Mouse (Mus musculus) hindbrain, embryonic 11.5 days (tissue): Measurements from ENCODE around the gene Acaa1a. TPM values are rescaled to one million over a fixed set of nuclear protein-coding genes. Genes with fewer than 3 reads are reported as not detected.
A peak's percentile ranks its signal among the peaks of the same experiment; 100 is the strongest.

Experiments
- ATAC-seq: fragments of 200-750 bp; cut with Nextera tagmentation; 2 replicates; pipeline ENCODE4 v1.8.0; 2017; ENCODE audit warnings: mild to moderate bottlenecking, moderate TSS enrichment, moderate library complexity; ENCODE audit not compliant: low FRiP score
- DNase-seq: peaks from one replicate; pipeline ENCODE4 v3.0.0-alpha.2; 2015; ENCODE audit warnings: low spot score
- H3K27ac ChIP-seq: fragments of 300-500 bp; sonication (generic); 2 replicates; pipeline ENCODE4 v1.5.1; 2014; ENCODE audit warnings: mild to moderate bottlenecking, low read depth, low read length
- H3K27me3 ChIP-seq: fragments of 300-500 bp; sonication (generic); 2 replicates; pipeline ENCODE4 v1.6.1; 2014; ENCODE audit warnings: mild to moderate bottlenecking, low read length, moderate library complexity, mixed read lengths; ENCODE audit not compliant: control insufficient read depth, insufficient read depth
- H3K36me3 ChIP-seq: fragments of 300-500 bp; sonication (generic); 2 replicates; pipeline ENCODE4 v1.6.1; 2014; ENCODE audit warnings: mild to moderate bottlenecking, low read length, moderate library complexity, mixed read lengths; ENCODE audit not compliant: control insufficient read depth, insufficient read depth
- H3K4me1 ChIP-seq: fragments of 300-500 bp; sonication (generic); replicated peaks from 2 replicates; pipeline ENCODE4 v1.6.1; 2014; ENCODE audit warnings: low read length, mixed read lengths; ENCODE audit not compliant: control insufficient read depth, insufficient read depth
- H3K4me2 ChIP-seq: fragments of 300-500 bp; sonication (generic); replicated peaks from 2 replicates; pipeline ENCODE4 v1.6.1; 2014; ENCODE audit warnings: mild to moderate bottlenecking, low read depth, low read length
- H3K4me3 ChIP-seq: fragments of 300-500 bp; sonication (generic); 2 replicates; pipeline ENCODE4 v1.5.1; 2014; ENCODE audit warnings: low read depth, low read length
- H3K9ac ChIP-seq: fragments of 300-500 bp; sonication (generic); 2 replicates; pipeline ENCODE4 v1.6.1; 2014; ENCODE audit warnings: low read depth, low read length
- H3K9me3 ChIP-seq: fragments of 300-500 bp; sonication (generic); 2 replicates; pipeline ENCODE4 v1.6.1; 2016; ENCODE audit warnings: low read length; ENCODE audit not compliant: control insufficient read depth
- whole genome bisulfite sequencing: fragments of 180-500 bp; shearing (Covaris S2); extraction: QIAGEN DNeasy Blood & Tissue Kit; methylation state at CpG from one replicate; pipeline ENCODE4 v1.1.7; 2014; 5-methylcytosine and 5-hydroxymethylcytosine counted together
- polyA plus RNA-seq: library from polyadenylated mRNA; unstranded; fragments of >200 nt; fragmentation: Nextera tagmentation; extraction: Ambion mirVana; gene quantifications from 2 replicates; pipeline ENCODE4 v1.2.1, GENCODE M21; 2014

Gene Acaa1a
- polyA plus RNA-seq, 1 experiment from 2014 or later, result 55.2 TPM

GRCm38 (mm10) chr9:119346376-119346775, 6.9 kb downstream of the Acaa1a start:
- ATAC-seq (no peak), DNase-seq (no peak)
- Histone ChIP-seq H3K27me3 (no peaks in the 10 kb centered on the region), H3K9ac (no peak overlapping the region), H3K27ac (no peak overlapping the region), H3K4me1 (peaks cover 4% of the 10 kb centered on the region; the same call in 1 of the 2 replicates), H3K4me3 (no peak overlapping the region), H3K4me2 (no peak overlapping the region), H3K9me3 (no peaks in the 10 kb centered on the region), H3K36me3 (peaks cover 2% of the 10 kb centered on the region; the same call in 1 of the 2 replicates)
- 93% methylated on average over 8 of the region's 8 CpGs for WGBS

GRCm38 (mm10) chr9:119350531-119350930, 11.1 kb downstream of the Acaa1a start:
- Histone ChIP-seq H3K4me2 (no peak overlapping the region), H3K9me3 (no peaks in the 10 kb centered on the region), H3K4me1 (no peaks in the 10 kb centered on the region), H3K9ac (no peak overlapping the region), H3K4me3 (no peak overlapping the region), H3K36me3 (no peaks in the 10 kb centered on the region), H3K27me3 (no peaks in the 10 kb centered on the region), H3K27ac (no peak overlapping the region)
- ATAC-seq, result no peak
- DNase-seq, result no peak
- 84% methylated on average over 3 of the region's 3 CpGs for WGBS

- Histone ChIP-seq H3K27me3 (no peaks in the 10 kb centered on the region), H3K9me3 (no peaks in the 10 kb centered on the region), H3K36me3 (no peaks in the 10 kb centered on the region), H3K9ac (no peak overlapping the region), H3K4me2 (no peak overlapping the region), H3K4me3 (no peak overlapping the region), H3K4me1 (no peaks in the 10 kb centered on the region), H3K27ac (no peak overlapping the region)
- DNase-seq (no peak), ATAC-seq (no peak)
- WGBS, result 89% methylated on average over 10 of the region's 10 CpGs
Observed at GRCm38 (mm10) chr9:119350947-119351705, 11.7 kb downstream of the Acaa1a start.

GRCm38 (mm10) chr9:119352060-119352459, 12.6 kb downstream of the Acaa1a start:
- WGBS, result 20% methylated on average over 4 of the region's 4 CpGs
- H3K4me1 ChIP-seq, result no peaks in the 10 kb centered on the region
- DNase-seq, result peak; percentile 85
- no peaks in the 10 kb centered on the region for H3K27me3 ChIP-seq
- H3K9me3 ChIP-seq, result no peaks in the 10 kb centered on the region
- H3K4me3 ChIP-seq, result no peak overlapping the region
- H3K9ac ChIP-seq, result no peak overlapping the region
- H3K27ac ChIP-seq, result no peak overlapping the region
- ATAC-seq, result peak; percentile 79
- no peak overlapping the region for H3K4me2 ChIP-seq
- no peaks in the 10 kb centered on the region for H3K36me3 ChIP-seq

GRCm38 (mm10) chr9:119353926-119354325, 14.4 kb downstream of the Acaa1a start:
- Histone ChIP-seq H3K9me3 (no peaks in the 10 kb centered on the region), H3K27me3 (no peaks in the 10 kb centered on the region), H3K36me3 (no peaks in the 10 kb centered on the region), H3K9ac (no peak overlapping the region), H3K4me1 (no peaks in the 10 kb centered on the region), H3K4me2 (no peak overlapping the region), H3K4me3 (no peak overlapping the region), H3K27ac (no peak overlapping the region)
- DNase-seq, result no peak
- WGBS, result 72% methylated on average over 6 of the region's 6 CpGs
- no peak for ATAC-seq

GRCm38 (mm10) chr9:119355943-119356342, 16.5 kb downstream of the Acaa1a start:
- Histone ChIP-seq H3K4me2 (no peak overlapping the region), H3K9ac (no peak overlapping the region), H3K36me3 (no peaks in the 10 kb centered on the region), H3K4me1 (no peaks in the 10 kb centered on the region), H3K4me3 (no peak overlapping the region), H3K27ac (no peak overlapping the region), H3K9me3 (no peaks in the 10 kb centered on the region), H3K27me3 (no peaks in the 10 kb centered on the region)
- ATAC-seq (no peak), DNase-seq (no peak)
- WGBS, result 76% methylated on average over 6 of the region's 6 CpGs

- no peaks in the 10 kb centered on the region for H3K4me1 ChIP-seq
- peak within 1 kb of the TSS; percentile 56 for H3K9ac ChIP-seq
- no peak within 1 kb of the TSS for H3K27ac ChIP-seq
- no peaks in the 10 kb centered on the region for H3K9me3 ChIP-seq
- peak within 1 kb of the TSS; percentile 67 for H3K4me2 ChIP-seq
- no peaks in the 10 kb centered on the region for H3K36me3 ChIP-seq
- peak; percentile 89 for ATAC-seq
- 6% methylated on average over 62 of the region's 65 CpGs for WGBS
- H3K4me3 ChIP-seq, result peak within 1 kb of the TSS; percentile 39
- peak; percentile 94 for DNase-seq
- H3K27me3 ChIP-seq, result no peaks in the 10 kb centered on the region
Observed at GRCm38 (mm10) chr9:119357331-119358057, 18.0 kb downstream of the Acaa1a start, which contains the start of gene Xylb. TSS of gene Xylb (plus strand) at chr9:119357381.

GRCm38 (mm10) chr9:119358058-119358429, 18.6 kb downstream of the Acaa1a start:
- H3K9ac ChIP-seq, result no peak overlapping the region
- no peaks in the 10 kb centered on the region for H3K27me3 ChIP-seq
- H3K9me3 ChIP-seq, result no peaks in the 10 kb centered on the region
- 44% methylated on average over 9 of the region's 9 CpGs for WGBS
- H3K36me3 ChIP-seq, result no peaks in the 10 kb centered on the region
- DNase-seq (peak; percentile 15), ATAC-seq (no peak)
- no peaks in the 10 kb centered on the region for H3K4me1 ChIP-seq
- peak overlapping the region; percentile 67 for H3K4me2 ChIP-seq
- no peak overlapping the region for H3K27ac ChIP-seq
- H3K4me3 ChIP-seq, result peak overlapping the region; percentile 39

GRCm38 (mm10) chr9:119361416-119361815, 21.9 kb downstream of the Acaa1a start:
- H3K4me1 ChIP-seq, result no peaks in the 10 kb centered on the region
- H3K9me3 ChIP-seq, result no peaks in the 10 kb centered on the region
- 88% methylated on average over 5 of the region's 5 CpGs for WGBS
- no peak for DNase-seq
- no peaks in the 10 kb centered on the region for H3K36me3 ChIP-seq
- no peak overlapping the region for H3K4me3 ChIP-seq
- H3K9ac ChIP-seq, result no peak overlapping the region
- H3K27me3 ChIP-seq, result no peaks in the 10 kb centered on the region
- ATAC-seq, result no peak
- no peak overlapping the region for H3K4me2 ChIP-seq
- H3K27ac ChIP-seq, result no peak overlapping the region
